Mouse (Mus musculus) A20 (cell line): ENCODE measurements around the gene Agxt.
A peak's percentile ranks its signal among the peaks of the same experiment; 100 is the strongest.

ENCODE experiments used
- DNase-seq: peaks from one replicate; pipeline ENCODE4 v3.0.0-alpha.2; 2011; ENCODE audit warnings: low read depth, low spot score

The Agxt gene

DNA sequence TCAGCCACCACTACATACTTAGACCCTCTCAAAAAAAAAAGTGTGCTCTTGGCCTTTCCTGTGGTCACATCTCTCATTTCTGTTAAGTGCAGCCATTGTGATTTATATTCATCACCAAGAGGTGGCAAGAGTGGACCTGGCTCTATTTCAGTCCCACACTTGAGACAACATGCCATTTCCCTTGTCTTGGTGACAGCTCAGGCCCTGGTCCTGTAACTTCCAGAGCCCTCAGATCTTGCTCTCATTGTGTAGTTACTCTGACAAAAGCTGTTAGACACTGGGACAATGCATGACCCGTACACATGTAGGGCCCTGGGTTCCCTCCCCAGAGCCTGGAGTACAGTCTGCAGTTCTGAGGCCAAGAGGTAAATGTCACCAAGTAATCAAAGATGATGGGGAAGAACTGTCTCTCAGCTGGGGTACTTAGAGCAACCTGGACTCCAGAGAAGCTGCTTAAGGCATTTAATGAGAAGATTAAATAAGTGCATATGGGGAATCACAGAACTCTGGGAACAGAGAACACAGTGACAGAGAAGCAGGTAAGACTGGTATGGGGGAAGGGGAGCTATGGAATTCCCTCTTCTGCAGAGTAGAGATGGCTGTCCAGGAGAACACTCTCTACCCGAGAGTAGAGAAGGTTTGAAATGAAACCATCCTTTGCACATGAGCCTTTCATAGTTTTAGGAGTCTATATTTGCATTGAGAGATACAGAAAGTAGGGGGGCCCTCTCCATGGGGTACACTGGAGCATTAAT lies 16.0 kb downstream of the Agxt start:
- no peak for DNase-seq

DNA sequence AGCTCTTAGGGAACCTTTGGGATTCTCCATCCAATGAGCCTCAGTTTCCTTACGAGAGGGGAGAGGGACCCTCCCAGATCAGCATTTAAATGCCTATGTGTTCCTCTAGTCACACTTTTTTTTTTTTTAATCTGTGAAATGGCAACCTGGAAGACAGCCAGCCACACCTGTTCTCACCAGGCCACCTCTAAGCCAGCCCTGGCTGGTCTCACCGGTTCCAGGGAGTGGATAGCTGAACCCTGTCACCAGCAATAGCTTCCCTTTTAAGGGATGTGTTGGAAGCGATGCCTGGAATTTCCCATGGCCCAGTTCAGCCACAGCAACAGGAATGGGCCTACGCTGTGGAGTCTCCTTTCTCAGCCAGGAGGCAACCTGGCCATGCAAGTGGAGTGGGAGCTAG lies 22.5 kb downstream of the Agxt start:
- no peak for DNase-seq

GRCm38 (mm10) chr1:93158916-93159315 lies 23.9 kb downstream of the Agxt start:
- DNase-seq: no peak

- DNase-seq: no peak
These were observed 24.8 kb downstream of the Agxt start for GRCm38 (mm10) chr1:93159566-93160500.

- no peak for DNase-seq
These were observed 25.6 kb downstream of the Agxt start, which contains the start of gene 2310007B03Rik for GRCm38 (mm10) chr1:93160501-93161133. Gene 2310007B03Rik, minus strand, starts transcription at chr1:93160948.

DNA sequence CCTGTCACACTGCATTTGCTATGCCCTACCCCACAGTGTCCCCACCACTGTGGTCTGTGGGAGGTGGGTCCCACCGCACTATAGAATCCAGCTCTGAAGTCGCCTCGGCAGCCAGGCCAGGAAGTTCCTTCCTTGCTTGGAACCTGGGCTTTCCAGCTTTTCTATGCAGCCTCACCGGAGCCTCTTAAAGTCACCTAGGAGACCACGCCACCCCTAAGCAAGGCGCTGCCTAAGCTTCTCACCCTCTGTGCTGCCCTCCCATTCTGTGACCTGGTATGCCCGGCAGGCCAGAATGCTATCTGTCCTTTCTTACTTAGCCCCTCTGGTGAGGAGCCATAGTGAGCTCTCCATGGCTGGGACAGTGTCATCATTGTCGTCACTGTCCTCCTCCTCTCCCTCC lies 26.3 kb downstream of the Agxt start:
- no peak for DNase-seq

DNA sequence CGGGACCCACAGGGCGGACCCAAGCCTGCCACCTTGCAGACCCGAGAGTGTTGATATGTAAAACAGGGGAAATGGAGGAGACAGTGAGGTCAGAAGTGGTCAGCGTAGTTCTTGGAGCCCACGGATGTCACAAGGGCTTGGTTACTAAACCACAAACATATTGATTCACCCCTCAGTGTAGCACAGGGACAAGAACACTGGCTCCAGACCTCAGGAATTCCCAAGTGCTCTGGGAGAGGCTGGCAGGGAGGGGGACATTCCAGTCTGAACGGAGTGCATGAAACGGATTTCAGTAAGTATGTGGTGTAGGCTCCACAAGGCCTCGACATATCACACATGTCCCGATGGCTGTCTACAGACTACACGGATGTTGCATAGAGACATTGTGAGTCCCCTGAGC lies 26.9 kb downstream of the Agxt start:
- DNase-seq: no peak

DNA sequence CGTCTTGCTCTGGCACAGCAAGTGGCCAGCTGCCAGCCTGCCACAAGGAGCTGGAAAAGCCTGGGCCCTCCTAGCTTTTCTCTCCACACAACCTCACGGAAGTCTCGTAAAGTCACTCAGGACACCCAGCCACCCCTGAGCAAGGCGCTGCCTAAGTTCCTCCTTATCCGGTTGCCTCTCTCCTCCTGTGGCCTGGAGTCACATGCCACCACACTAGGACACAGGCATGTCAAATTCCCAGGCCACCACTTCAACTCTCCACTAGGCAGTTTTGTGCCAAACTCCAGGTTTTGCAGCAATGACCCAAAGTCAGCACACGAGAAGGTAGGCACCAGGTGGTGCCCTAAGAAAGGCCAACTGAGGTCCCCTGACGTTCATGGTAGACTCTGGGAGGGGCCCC lies 27.5 kb downstream of the Agxt start:
- DNase-seq: no peak

- DNase-seq: peak; percentile 6
These were observed 30.4 kb downstream of the Agxt start for GRCm38 (mm10) chr1:93165447-93165846.

- DNase-seq: no peak
These were observed 31.5 kb downstream of the Agxt start for GRCm38 (mm10) chr1:93166346-93167079.

- no peak for DNase-seq
These were observed 33.3 kb downstream of the Agxt start, which contains the start of gene Crocc2 for GRCm38 (mm10) chr1:93168295-93168775. Gene Crocc2, plus strand, starts transcription at chr1:93168725.

DNA sequence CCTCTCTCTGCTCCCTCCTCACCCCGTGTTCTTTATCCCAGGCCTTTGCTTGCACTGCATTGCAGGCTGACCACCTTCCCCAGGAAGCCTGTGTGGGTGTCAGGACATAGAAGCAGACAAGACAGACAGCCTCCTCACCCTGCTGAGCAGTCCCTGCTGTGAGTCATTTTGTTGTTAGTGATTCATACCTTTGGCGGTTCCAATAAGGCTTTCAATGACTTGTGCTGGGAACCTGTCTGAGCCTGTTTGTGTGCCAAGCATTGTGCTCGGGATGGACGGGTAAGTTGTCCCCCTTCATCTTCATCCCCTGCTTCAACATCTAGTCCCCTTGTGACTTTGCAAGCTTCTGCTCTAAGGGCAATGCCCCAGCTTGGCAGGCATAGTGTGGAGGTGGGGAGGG lies 38.6 kb downstream of the Agxt start:
- DNase-seq: no peak

DNA sequence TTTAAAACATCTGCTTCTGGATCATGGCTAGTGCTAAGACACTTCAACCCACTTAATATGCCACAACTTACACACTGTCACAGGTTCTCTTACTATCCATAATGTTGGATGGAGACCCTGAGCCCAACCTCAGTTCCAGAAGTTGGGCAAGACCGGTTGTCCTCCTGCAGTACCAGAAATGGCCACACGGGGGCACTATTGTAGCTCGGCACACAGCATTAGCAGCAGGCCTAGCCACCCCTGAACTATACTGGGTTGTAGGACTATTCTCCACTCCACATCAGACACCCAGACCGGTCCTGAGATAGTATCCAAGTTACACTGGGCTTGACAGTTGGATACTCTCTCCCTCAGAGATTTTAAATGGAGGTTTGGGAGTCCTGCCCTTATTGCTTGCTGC lies 39.4 kb downstream of the Agxt start:
- DNase-seq: peak; percentile 71

DNA sequence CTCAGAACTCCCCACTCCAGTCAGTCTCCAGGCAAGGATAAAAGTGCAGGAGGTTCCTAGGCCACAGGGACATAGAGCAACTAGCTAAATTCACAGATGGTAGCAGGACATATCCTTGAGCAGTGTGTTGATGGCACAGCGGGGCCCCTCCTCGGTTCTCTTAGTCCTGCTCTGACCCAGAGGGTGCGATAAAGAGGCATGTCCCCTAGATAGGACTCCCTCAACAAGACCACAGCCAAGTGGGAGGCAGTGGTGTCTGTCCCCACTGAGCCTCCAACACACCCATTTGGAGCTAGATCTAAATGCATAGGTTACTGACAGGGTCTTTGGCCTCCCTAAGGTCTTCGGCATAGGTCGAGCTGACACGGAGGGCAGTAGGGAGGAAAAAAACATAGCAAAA lies 40.8 kb downstream of the Agxt start:
- no peak for DNase-seq

- no peak for DNase-seq
These were observed 41.7 kb downstream of the Agxt start for GRCm38 (mm10) chr1:93176525-93177332.

DNA sequence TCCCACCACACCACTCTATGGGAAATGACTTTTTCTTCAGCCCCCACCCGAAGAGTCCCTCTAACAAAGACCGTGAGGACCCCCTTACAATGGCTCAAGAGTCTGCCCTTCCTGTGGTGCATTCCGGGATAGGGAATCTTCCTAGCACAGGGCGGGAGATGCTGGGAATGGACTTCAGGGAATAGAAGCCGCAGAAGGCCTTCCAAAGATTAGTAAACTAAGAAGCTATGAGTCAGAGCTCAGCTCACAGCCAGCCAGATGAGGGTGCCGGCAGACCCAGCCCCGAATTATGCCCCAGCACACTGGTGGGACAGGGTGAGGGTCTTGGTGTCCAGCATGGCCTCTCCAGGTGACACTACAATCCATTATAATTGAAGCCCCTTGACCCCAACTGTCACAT lies 47.2 kb downstream of the Agxt start:
- no peak for DNase-seq

- no peak for DNase-seq
These were observed 49.2 kb downstream of the Agxt start for GRCm38 (mm10) chr1:93184071-93184828.

GRCm38 (mm10) chr1:93190726-93191305 lies 55.8 kb downstream of the Agxt start:
- no peak for DNase-seq

DNA sequence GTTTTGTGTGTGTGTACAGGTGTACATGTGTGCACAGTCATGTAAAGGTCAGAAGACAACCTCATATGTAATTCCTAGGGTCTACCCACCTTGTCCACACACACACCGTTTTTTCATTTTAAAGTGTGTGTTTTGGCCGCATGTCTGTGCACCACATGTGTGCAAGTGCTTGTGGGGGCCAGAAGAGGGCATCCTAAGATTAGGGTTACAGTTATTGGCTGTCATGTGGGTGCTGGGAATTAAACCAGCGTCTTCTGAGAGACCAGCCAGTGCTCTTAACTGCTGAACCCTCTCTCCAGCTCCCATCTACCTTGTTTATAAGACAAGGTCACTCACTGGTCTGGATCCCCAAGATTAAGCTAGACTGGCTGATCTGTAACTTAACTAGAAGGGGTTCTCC lies 59.9 kb downstream of the Agxt start:
- DNase-seq: no peak
